Mouse (Mus musculus) frontal cortex, postnatal 10 days (tissue): Measurements from ENCODE around the gene Hyal2.
"Not testable (repeated sequence)": the region's sequence is repeated elsewhere in the genome, so short reads cannot be mapped to it uniquely, and the experiment has no call there.

Experiments
- DNase-seq, 2 experiments: peaks; one replicate each; pipeline ENCODE4 v3.0.0; 2022; ENCODE audit warnings: low spot score in 2 of 2, mixed read lengths in 1 of 2

The Hyal2 gene

DNA sequence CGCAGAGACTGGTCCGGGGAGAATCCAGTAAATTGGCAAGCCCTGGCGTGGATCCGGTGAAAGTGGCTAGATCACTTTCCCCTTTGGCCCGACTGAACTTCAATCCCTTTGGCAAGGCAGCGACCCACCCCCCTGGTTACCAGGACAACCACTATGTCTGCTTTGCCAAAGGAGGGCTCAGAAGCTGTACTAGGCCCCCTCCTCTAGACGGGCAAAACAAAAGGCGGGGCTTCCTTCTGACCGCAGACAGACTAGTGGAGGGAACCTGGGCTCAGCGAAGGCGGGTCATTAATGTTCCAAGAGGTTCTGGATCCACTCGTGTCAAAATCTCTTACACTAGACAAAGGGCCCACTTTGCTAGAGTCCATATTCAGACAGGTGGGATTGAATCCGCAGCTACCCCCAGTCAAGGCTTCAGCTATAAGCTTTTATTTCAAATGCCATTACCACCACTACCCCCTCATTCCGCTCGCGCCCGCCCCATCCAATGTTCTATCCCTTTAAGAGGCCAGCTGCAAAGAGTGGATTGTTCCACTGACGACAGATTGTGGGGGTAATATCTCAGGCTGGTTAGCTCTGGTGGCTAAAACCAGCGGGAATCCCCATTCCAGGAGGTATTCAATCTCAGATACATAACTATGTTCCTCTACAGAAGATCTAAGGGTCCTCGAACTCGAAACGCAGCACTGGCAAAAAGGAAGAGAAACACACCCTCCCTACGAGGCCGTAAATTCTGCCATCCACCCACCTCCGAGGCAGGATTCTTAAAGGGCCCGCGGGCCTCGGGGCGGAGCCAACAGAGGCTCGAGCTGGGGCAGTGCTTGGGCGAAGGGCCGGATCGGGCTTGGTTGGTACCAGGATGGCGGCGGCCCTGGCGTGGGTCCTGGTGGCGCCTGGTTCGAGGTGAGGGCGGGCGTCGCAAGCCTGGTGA lies 851 bp downstream of the Hyal2 start:
- peak; percentile 77 to 82 for DNase-seq

DNA sequence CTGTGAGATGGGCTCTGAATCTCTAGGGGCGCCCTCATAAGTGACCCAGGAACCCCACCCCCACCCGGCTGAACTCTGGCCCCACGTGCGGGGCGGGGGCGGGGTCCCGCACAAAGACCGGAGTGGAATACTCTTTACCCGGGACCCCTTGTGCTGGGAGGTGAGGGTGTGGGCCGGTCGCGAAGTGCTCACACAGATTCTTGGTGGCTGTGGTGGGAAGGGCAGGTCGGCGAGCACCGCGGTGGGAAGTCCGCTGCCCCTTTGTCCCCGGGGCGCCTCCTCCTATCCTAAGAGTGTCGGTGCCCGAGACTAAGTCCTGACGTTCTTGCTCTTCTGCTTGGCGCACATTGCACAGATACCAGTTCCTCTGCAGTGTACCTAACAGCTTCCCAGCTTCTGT lies 1.5 kb downstream of the Hyal2 start:
- DNase-seq = no peak

DNA sequence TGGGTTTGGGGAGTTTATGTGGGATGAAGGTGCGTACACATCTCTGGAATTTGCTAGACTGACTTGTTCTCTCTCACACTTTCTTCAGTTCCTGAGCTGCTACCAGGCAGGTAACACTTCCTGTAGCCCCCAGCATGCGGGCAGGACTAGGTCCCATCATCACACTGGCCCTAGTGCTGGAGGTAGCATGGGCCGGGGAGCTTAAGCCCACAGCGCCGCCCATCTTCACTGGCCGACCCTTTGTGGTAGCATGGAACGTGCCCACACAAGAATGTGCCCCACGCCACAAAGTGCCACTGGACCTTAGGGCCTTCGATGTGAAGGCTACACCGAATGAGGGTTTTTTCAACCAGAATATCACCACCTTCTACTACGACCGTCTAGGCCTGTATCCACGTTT lies 2.3 kb downstream of the Hyal2 start:
- DNase-seq = no peak

DNA sequence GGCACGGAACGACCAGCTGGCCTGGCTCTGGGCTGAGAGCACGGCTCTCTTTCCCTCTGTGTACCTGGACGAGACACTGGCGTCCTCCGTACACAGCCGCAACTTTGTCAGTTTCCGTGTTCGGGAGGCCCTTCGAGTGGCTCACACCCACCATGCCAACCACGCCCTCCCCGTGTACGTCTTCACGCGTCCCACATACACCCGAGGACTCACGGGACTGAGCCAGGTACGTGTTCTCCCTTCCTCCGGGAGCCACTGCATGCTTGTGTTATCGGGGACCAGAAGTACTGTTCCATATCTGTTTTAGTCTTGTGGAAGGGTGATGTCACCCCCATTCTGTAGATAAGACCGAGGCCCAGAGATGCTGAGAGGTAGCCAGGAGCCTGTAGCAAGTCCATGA lies 3.1 kb downstream of the Hyal2 start:
- no peak for DNase-seq

DNA sequence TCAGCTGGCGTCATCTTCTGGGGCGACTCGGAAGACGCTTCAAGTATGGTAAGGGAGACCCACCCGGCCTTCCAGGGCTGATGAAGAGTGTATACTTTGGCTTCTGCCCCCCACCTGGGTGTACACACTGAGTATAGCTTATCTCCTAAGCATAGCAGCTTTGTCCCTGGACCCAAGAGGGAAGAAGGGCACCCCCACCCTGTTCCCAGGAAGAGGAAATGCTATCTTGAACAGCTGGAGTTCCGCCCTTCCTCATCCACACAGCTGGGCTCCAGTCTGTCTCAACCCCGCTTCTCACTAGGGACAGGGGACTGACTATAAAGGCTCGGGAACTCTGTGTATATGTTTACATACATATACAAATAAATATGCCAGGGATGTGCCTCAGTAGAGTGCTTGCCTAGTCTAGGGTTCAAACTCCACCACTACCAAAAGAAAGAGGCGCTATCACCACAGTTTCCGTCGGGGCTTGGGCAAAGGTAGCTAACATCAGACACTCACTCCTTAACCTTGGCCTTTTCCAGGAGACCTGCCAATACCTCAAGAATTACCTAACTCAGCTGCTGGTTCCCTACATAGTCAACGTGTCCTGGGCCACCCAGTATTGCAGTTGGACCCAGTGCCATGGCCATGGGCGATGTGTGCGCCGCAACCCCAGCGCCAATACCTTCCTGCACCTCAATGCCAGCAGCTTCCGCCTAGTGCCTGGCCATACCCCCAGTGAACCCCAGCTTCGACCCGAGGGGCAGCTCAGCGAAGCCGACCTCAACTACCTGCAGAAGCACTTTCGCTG lies 4.0 kb downstream of the Hyal2 start:
- DNase-seq = no peak

DNA sequence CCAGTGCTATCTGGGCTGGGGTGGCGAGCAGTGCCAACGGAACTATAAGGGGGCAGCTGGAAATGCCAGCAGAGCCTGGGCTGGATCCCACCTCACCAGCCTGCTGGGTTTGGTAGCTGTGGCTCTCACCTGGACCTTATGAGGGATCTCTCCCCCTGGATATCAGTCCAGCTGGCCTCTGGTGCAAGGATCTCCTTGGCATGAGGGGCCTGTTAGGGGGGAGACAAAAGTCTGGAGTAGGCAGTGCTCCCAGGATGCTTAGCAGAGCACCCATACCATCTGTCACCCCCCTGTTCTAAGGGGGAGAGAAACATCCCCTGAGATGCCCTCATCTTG lies 4.5 kb downstream of the Hyal2 start:
- no peak for DNase-seq

DNA sequence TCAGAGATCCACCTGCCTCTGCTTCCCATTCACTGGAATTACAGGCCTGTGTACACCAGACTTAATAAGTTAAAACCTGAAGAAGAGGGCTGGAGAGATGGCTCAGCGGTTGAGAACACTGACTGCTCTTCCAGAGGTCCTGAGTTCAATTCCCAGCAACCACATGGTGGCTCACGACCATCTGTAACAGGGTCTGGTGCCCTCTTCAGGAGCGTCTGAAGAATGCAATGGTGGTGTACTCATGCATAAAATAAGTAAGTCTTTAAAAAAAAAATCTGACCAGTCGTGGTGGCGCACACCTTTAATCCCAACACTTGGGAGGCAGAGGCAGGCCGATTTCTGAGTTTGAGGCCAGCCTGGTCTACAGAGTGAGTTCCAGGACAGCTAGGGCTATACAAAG lies 6.0 kb downstream of the Hyal2 start:
- DNase-seq = not testable (repeated sequence)

DNA sequence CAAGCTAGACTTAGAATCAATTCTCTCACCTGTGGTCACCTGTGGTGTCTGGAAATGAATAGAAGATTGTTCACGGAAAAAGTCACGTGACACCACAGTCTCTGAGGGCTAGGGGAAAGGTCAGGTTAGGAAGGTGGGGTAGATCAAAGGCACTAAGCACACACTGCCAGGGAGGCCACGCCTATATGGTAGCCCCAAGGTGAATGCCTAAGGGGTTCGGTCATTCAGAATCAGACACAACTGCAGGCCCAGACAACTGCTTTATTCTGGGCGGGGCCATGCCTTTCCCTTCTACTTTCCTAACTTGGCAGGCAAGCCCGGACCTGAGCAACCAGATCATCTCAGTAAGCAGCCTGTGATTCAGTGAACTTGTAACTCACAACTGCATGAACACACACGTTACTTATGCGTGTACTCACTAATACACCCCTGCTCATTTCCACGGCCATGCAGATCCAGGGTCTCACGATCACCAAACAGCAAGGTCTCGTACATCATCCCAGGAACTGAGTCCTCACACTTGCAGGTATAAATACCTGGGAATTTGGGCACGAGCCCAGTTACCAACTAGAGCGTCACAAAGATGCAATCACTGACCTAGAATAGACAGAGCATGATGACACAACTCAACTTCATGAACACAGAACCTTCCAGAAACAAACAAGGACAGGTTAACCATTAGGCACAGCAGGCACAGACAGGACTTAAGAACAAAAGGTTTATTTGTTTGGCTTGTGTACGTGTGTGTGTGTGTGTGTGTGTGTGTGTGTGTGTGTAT lies 8.0 kb downstream of the Hyal2 start:
- no peak for DNase-seq

DNA sequence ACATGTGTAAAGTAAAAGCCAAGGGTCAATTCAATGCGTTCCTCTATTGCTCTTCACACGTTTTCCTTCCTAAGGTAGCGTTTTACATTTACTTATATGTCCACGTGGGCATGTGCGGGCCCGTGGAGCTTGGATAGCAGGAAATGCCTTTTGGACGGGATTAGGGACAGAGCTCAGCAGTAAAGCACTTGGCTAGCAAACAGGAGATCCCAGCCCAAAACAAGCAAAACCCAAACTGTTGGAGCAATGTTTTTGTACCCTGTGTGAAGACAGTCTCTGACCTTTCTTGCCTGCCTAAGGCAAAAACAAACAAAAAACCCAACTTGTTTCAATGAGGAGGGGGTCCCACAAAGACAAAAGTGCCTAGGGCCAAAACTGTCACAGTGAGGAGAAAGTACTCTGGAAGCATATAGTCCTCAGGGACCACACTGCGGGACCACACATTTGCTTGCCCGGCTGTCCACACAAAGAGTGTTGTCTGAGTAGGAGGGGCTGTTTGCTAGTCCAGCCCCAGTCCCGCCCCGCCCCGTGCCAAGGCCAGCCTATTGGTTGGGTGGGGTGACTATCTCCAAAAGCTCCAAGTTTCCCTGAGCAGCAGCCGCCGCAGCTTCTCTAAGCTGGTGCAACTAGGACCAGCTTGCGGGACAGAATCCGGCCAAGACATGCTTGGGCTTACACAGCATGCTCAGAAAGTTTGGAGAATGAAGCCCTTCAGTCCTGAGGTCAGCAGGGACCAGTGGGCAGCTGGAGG lies 8.8 kb downstream of the Hyal2 start, which contains the start of gene Hyal1:
Hyal1 (plus strand) TSS at position 571 of the 751 bp plus-strand sequence.
- DNase-seq = no peak

DNA sequence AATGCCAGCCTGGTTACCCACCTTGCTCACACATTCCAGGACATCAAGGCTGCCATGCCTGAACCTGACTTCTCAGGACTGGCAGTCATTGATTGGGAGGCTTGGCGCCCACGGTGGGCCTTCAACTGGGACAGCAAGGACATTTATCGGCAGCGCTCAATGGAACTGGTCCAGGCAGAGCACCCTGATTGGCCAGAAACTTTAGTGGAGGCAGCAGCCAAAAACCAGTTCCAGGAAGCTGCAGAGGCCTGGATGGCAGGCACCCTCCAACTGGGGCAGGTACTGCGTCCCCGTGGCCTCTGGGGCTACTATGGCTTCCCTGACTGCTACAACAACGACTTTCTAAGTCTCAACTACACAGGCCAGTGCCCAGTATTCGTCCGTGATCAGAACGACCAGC lies 10.1 kb downstream of the Hyal2 start:
- no peak for DNase-seq

DNA sequence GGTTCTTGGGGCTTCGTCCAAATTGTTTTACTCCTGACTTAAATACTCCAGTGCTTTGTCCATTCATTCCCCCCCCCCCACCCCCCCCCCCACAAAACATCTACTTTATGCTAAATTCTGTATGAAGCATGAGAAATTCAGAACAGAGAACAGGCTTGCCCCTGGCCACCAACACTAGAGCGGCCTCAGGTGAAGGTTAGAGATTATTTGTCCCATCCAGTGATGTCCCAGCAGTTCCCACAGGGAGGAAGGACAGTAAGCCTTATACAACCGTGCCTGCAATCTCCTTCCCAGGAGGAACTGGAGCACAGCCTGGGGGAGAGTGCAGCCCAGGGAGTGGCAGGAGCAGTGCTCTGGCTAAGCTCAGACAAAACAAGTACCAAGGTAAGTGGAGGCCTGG lies 10.8 kb downstream of the Hyal2 start, which contains the start of gene Naa80:
Naa80 (plus strand) TSS at position 301 of the 400 bp plus-strand sequence.
- no peak for DNase-seq

DNA sequence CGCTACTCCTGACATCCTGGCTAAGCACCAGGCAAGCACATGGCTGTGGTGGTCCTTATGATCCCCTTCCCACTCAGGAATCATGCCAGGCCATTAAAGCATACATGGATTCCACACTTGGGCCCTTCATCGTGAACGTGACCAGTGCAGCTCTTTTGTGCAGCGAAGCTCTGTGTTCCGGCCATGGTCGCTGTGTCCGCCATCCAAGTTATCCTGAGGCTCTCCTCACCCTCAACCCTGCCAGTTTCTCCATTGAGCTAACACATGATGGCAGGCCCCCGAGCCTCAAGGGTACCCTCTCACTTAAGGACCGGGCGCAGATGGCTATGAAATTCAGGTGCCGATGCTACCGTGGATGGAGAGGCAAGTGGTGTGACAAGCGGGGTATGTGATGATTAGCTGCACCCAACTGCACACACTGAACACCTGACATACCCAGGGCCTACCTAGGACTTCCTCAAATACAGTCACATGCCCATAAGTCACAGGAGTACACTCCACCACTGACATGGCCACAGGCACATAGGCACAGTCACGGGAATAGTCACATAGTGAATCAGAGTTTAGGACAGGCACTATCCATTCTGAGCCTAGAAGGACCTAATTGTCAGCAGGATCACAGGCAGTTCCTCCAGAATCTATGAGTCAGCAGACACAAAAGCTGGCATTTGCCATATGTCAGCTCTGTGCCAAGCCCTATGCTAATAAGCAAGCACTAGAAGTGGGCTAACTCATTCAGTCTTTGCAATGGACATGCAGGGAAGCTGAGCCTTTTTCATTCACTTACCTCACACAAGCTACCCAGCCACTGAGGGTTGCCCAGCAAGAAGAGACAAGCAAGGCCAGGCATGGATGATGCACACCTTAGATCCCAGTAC lies 11.5 kb downstream of the Hyal2 start:
- no peak for DNase-seq

DNA sequence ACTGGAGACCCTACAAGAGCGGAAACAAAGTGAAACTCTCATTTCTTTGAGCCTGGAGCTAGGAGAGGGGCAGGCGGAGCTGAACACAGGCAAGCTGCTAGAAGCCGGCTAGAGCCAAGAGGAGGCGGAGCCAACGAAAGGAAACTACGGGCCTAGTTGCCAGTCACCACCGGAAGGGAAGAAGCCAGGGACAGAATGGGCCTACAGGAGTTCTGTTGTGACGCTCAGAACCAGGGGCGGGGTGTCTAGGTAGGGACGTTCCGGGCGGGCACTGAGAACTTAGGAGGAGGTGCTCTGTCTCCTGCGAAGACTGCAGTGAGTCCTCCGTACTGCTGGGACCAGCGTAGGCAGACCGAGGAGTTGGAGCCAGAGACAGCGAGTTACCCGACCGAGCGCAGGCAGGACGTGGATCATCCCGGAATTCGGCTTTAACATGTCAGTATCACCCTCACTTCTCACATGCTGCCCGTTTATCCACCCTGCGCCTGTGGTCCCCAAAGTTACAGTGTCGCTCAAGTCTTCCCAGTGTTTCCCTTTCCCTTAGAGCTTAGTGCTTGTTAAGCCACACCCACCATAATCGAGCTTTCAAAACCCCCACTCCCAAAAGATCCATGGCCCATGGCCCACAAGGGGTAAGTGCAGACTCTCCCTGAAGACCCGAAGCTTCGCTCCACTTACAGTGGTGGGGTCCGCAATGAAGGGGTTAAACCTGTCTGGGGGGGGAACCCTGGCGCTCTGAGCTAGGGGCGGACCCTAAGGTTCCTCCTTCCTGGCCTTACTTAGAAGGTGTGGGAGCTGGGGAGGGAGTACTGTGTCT lies 13.0 kb downstream of the Hyal2 start, which contains the start of gene Hyal3:
Hyal3 (plus strand) TSS at position 318 of the 817 bp plus-strand sequence.
- DNase-seq = peak; percentile 81 to 85

DNA sequence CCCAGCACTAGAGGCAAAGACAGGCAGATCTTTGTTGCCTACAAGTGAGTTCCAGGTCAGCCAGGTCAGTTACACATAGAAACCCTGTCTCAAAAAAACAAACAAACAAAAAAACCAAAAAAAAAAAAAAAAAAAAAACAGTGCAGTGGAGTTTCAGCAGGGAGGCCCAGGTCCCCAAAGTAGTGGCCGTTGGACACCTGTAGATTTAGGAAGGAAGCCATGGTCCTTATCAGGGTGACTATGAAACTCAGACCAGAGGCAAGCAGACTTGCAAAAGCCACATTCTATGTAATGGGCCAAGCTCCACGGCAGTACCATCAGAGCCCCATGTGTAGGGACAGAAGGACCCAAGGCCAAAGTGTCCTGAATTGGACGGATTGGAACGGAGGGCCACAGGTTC lies 13.8 kb downstream of the Hyal2 start:
- DNase-seq = no peak

DNA sequence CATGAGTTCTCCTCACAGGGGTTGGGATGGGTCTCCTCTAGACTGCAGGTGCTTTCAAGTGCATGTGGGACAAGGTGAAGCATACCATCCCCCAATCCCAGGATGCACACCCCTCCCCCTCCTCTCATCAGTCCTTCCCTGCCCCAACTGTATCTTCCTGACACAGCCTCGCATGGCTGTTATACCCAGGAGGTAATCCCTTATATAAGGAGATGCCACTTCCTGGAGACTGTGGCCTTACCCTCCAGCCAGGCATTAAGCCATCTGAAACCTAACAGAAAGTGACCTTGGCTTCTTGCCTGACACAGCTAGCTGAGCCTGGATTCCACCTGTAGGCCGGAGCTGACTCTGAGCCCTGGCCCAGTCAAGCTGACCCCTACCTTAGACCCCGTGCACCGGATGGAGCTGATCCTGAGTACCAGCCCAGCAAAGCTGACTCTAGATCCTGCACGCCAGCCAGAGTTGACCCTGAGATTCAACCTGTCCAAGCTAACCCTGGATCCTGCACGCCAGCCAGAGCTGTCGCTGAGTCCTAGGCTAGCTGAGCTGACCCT lies 14.8 kb downstream of the Hyal2 start:
- no peak for DNase-seq

DNA sequence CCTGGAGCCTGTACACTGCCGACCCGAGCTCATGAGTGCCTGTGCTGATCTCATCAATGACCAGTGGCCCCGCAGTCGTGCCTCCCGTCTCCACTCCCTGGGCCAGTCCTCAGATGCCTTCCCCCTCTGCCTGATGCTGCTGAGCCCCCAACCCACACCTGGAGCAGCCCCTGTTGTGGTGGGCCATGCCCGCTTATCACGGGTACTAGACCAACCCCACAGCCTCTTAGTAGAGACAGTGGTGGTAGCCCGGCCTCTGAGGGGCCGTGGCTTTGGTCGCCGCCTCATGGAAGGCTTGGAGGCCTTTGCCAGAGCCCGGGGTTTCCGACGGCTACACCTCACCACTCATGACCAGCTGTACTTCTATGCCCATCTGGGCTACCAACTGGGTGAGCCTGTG lies 15.4 kb downstream of the Hyal2 start:
- DNase-seq = no peak

DNA sequence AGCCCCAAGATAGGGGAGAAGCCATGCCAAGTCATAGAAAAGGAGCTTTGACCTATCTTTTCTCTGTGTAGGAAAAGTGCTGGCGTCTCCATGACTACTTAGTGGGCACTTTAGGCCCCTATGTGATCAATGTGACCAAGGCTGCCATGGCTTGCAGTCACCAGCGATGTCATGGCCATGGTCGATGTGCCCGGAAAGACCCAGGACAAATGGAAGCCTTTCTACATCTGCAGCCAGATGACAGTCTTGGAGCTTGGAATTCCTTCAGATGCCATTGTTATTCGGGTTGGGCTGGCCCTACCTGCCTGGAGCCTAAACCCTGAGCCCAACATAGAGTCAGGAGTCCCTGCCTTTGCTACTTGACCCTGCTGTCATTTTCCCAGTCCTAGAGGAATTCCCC lies 18.8 kb downstream of the Hyal2 start:
- DNase-seq = no peak

DNA sequence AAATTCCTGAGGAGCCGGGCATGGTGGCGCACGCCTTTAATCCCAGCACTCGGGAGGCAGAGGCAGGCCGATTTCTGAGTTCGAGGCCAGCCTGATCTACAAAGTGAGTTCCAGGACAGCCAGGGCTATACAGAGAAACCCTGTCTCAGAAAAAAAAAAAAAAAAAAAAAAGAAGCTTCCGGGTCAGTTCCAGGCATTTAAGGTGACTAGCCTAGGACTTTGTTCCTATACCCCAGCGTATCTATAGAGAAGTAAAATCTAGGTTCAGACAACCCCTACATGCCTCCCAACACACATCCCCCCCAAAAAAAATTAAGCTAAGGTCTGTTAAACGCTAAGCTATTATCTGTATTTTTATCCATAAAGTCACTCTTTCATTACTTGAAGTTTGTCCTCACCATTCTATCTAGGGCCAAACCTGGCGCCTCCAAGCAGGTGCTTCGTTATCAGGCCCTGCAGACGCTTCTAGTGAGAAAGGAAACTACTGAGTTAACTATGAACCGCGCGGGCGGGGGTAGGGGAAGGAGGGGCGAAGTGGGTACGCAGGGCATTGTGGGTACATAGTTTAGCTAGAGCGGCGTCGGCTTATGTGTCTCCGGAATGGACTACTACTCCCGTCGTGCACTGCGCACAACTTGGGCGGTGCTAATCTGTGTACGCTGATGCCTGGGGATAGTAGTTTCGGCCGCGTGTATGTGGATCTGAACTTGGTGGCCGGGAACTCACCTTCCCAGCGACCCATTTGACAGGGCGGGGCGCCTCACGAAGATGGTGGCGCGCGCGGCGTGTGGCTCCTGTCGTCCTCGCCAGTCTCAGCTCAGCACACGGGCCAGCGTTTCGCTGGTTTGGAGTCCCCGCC lies 19.5 kb downstream of the Hyal2 start, which contains the start of gene Ifrd2:
Ifrd2 (plus strand) TSS at position 669 of the 859 bp plus-strand sequence.
- peak; percentile 97 to 98 for DNase-seq
